Mouse (Mus musculus) bone marrow macrophage, adult 2 months (primary cell): ENCODE results near the gene Cldn15.

Experiments
- CTCF ChIP-seq: IDR thresholded peaks from 2 replicates; pipeline ENCODE4 v1.5.1; 2012; ENCODE audit warnings: low read depth, mild to moderate bottlenecking, low read length, moderate library complexity
- POLR2A ChIP-seq: IDR thresholded peaks from 2 replicates; pipeline ENCODE4 v1.6.1; 2012; ENCODE audit warnings: mild to moderate bottlenecking, low read depth, low read length, borderline replicate concordance

GRCm38 (mm10) chr5:136919546-136920301, 46.7 kb upstream of the Cldn15 start:
- TF ChIP-seq POLR2A (no peak), CTCF (no peak)
